In the genomic region with DNA sequence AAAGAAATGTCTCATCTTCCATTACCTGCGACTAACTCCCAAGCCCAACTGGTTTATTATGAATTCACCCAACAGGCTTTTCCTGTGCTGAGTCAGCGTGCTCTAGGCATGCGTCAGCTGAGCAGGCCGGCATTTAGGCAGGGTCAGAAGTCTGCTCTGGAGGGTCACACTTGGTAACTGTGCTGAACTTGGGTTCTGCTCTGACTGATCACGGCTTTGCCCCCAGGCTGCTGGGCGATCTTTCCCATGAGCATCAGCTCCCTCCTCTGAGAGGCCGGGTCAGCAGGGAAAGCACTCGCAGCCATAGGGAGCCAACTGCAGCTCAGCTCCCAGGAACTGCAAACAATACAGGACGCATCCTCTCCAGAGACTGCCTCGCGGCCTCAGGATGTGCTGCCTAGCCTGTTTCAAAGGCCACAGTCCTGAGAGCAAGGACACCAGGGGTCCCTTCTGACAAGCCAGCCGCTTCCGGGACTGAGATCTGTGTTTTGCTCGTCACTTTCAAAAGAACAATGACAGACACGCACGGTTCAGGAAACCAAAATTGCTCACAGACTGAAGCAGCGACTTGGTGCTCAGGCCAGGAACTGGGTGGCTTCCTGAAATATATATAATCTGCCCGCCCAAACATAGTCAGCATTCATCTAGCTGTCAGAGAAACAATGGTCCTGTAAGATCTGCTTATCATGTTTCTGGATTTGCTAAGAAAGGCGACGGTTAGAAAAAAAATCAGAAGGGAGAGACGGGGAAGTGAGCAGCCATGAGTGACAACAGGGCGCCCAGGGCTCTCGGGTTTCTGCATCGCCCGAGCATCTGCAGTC, we compare ENCODE assay signal across 10 mouse cellular contexts. TPM values are rescaled to one million over a fixed set of nuclear protein-coding genes. Genes with fewer than 3 reads are reported as not detected.
DNase-seq lines count a peak whose midpoint lies in the region; ATAC-seq lines count a peak whose summit lies in the region.
"Had no signal": no experiment of that assay in that cellular context is flagged by ENCODE, and none has a peak within 500 bp of the region (broad histone marks: within the 10 kb centered on the region; RNA-seq: fewer than 3 reads in every experiment).

No protein-coding gene starts in this region.

- H3K9me3 ChIP-seq in hindbrain, embryonic 15.5 days = no peaks in the 10 kb centered on the region
- no peaks in the 10 kb centered on the region for H3K9me3 ChIP-seq in liver, embryonic 13.5 days (replicated peaks)

- peak overlapping the region; percentile 64 for H3K27ac ChIP-seq in hindbrain, embryonic 15.5 days (replicated peaks)
- peak overlapping the region; percentile 75 for H3K27ac ChIP-seq in liver, embryonic 13.5 days

- peak overlapping the region; percentile 27; the same call in 1 of the 2 replicates for H3K9ac ChIP-seq in hindbrain, embryonic 15.5 days
- H3K9ac ChIP-seq in liver, embryonic 13.5 days = peak overlapping the region; percentile 67

- peak overlapping the region; percentile 35 for H3K4me2 ChIP-seq in hindbrain, embryonic 15.5 days
- H3K4me2 ChIP-seq in liver, embryonic 13.5 days = peak overlapping the region; percentile 68

- peak; percentile 40; the same call in 1 of the 2 replicates for ATAC-seq in erythroid progenitor cell, adult 5-6 weeks (replicated peaks; ENCODE audit: low FRiP score, poor library complexity, severe bottlenecking)
- ATAC-seq in hindbrain, embryonic 15.5 days (ENCODE audit: low FRiP score, low read depth) = peak; percentile 20; the same call in 1 of the 2 replicates
- ATAC-seq in liver, embryonic 13.5 days (ENCODE audit: low read depth) = peak; percentile 43
- ATAC-seq in cerebellum, adult (ENCODE audit: insufficient number of reproducible peaks, low FRiP score, low TSS enrichment) = no peak
- ATAC-seq: Patski had no signal

- no peaks in the 10 kb centered on the region for H3K36me3 ChIP-seq in hindbrain, embryonic 15.5 days
- H3K36me3 ChIP-seq in liver, embryonic 13.5 days = peaks cover 11% of the 10 kb centered on the region; the same call in 1 of the 2 replicates

- H3K4me1 ChIP-seq in hindbrain, embryonic 15.5 days (replicated peaks) = peaks cover 20% of the 10 kb centered on the region
- H3K4me1 ChIP-seq in liver, embryonic 13.5 days (replicated peaks) = peaks cover 70% of the 10 kb centered on the region

- no peaks in the 10 kb centered on the region for H3K27me3 ChIP-seq in hindbrain, embryonic 15.5 days
- no peaks in the 10 kb centered on the region for H3K27me3 ChIP-seq in liver, embryonic 13.5 days
- H3K27me3 ChIP-seq: Patski had no signal

- 17% methylated on average over 25 of the region's 25 CpGs for WGBS in hindbrain, embryonic 15.5 days
- WGBS in liver, embryonic 13.5 days (ENCODE audit: insufficient replicate concordance) = 9% methylated on average over 25 of the region's 25 CpGs

- H3K4me3 ChIP-seq in hindbrain, embryonic 15.5 days = no peak overlapping the region
- H3K4me3 ChIP-seq in liver, embryonic 13.5 days (replicated peaks) = peak overlapping the region; percentile 39
- H3K4me3 ChIP-seq: myocyte had no signal

- peak; percentile 56 for DNase-seq in kidney, adult 11 months
- DNase-seq in kidney, adult 18-20 months = no peak
- DNase-seq in liver, embryonic 13.5 days = no peak
- peak; percentile 57 to 72 for DNase-seq in natural killer cell, adult 2 months (ENCODE audit: low spot score in 2 of 2)
- DNase-seq in frontal cortex, postnatal 14 days (ENCODE audit: low spot score in 2 of 2) = no peak

RNA-seq across cellular contexts. Expression of a gene that starts 26.6 kb away (rescaled TPM):
- 6.3 and 25.6 TPM in 2 replicates for total RNA-seq in erythroid progenitor cell, adult 5-6 weeks (2015; ENCODE audit: low replicate concordance)
- 5.9 and 14.1 TPM in 2 replicates for total RNA-seq in erythroid progenitor cell, adult 5-6 weeks (2017; ENCODE audit: low replicate concordance)
- polyA plus RNA-seq in hindbrain, embryonic 15.5 days (2015; fragmentation: Nextera tagmentation; extraction: Ambion mirVana) = 29.5 and 31.4 TPM in 2 replicates
- 11.6 and 12.7 TPM in 2 replicates for polyA plus RNA-seq in liver, embryonic 13.5 days (2015; fragmentation: Nextera tagmentation; extraction: Ambion mirVana)

RNA-seq across cellular contexts. Expression of a gene that starts 46.5 kb away (rescaled TPM):
- total RNA-seq in erythroid progenitor cell, adult 5-6 weeks (2015; ENCODE audit: low replicate concordance) = 3.2 and 6.3 TPM in 2 replicates
- 1.0 and 1.1 TPM in 2 replicates for total RNA-seq in erythroid progenitor cell, adult 5-6 weeks (2017; ENCODE audit: low replicate concordance)
- polyA plus RNA-seq in hindbrain, embryonic 15.5 days (2015; fragmentation: Nextera tagmentation; extraction: Ambion mirVana) = 2.3 and 2.4 TPM in 2 replicates
- 0.54 and 0.62 TPM in 2 replicates for polyA plus RNA-seq in liver, embryonic 13.5 days (2015; fragmentation: Nextera tagmentation; extraction: Ambion mirVana)

Comparison
In these comparisons a context has a peak if more than half of its experiments do, and no peak if none do; other contexts are left out.
1. DNase-seq: peak in kidney, adult 11 months (single experiment) and natural killer cell, adult 2 months (2 of 2); none in kidney, adult 18-20 months (single experiment), liver, embryonic 13.5 days (single experiment) and frontal cortex, postnatal 14 days (0 of 2).